Mouse (Mus musculus) Muller cell, postnatal 12 days (primary cell): ENCODE measurements around the gene Tmx2.

Experiments
- DNase-seq: peaks from one replicate; pipeline ENCODE4 v3.0.0-alpha.2; 2015; ENCODE audit errors: inconsistent ontology term

Tmx2 gene

GRCm38 (mm10) chr2:84638428-84639220, 40.3 kb downstream of the Tmx2 start:
- peak; percentile 89 for DNase-seq

GRCm38 (mm10) chr2:84637452-84638165, 41.3 kb downstream of the Tmx2 start:
- DNase-seq: peak; percentile 77

GRCm38 (mm10) chr2:84636231-84636741, 42.7 kb downstream of the Tmx2 start:
- DNase-seq: no peak

GRCm38 (mm10) chr2:84635611-84636010, 43.3 kb downstream of the Tmx2 start:
- peak; percentile 98 for DNase-seq

GRCm38 (mm10) chr2:84634934-84635482, 43.9 kb downstream of the Tmx2 start:
- peak; percentile 90 for DNase-seq

GRCm38 (mm10) chr2:84634006-84634405, 44.9 kb downstream of the Tmx2 start:
- DNase-seq: peak; percentile 66

GRCm38 (mm10) chr2:84632999-84633398, 45.9 kb downstream of the Tmx2 start:
- DNase-seq: peak; percentile 65

- no peak for DNase-seq
These were observed 46.9 kb downstream of the Tmx2 start for GRCm38 (mm10) chr2:84632001-84632400.

GRCm38 (mm10) chr2:84627036-84627435, 51.9 kb downstream of the Tmx2 start:
- DNase-seq: no peak

- peak; percentile 48 for DNase-seq
These were observed 52.5 kb downstream of the Tmx2 start for GRCm38 (mm10) chr2:84626366-84626975.

- no peak for DNase-seq
These were observed 54.7 kb downstream of the Tmx2 start for GRCm38 (mm10) chr2:84624201-84624600.

GRCm38 (mm10) chr2:84623428-84624119, 55.4 kb downstream of the Tmx2 start:
- no peak for DNase-seq

- DNase-seq: no peak
These were observed 56.3 kb downstream of the Tmx2 start for GRCm38 (mm10) chr2:84622668-84623067.
